Mouse (Mus musculus) spleen, postnatal 14 days (tissue): ENCODE data around the gene Aldh1a1.
A peak's percentile ranks its signal among the peaks of the same experiment; 100 is the strongest.
"Not testable (repeated sequence)": the region's sequence is repeated elsewhere in the genome, so short reads cannot be mapped to it uniquely, and the experiment has no call there.

Source experiments
- DNase-seq, 2 experiments: peaks; one replicate each; pipeline ENCODE4 v3.0.0; 2021 to 2022; ENCODE audit warnings: low spot score in 2 of 2

The Aldh1a1 gene

GRCm38 (mm10) chr19:20555365-20555764, 62.9 kb downstream of the Aldh1a1 start:
- no peak for DNase-seq

GRCm38 (mm10) chr19:20557211-20557610, 64.7 kb downstream of the Aldh1a1 start:
- DNase-seq, result no peak

- no peak for DNase-seq
Measured at GRCm38 (mm10) chr19:20558069-20558468, 65.6 kb downstream of the Aldh1a1 start.

GRCm38 (mm10) chr19:20558544-20558943, 66.0 kb downstream of the Aldh1a1 start:
- DNase-seq, result no peak

GRCm38 (mm10) chr19:20558952-20559351, 66.4 kb downstream of the Aldh1a1 start:
- no peak for DNase-seq

GRCm38 (mm10) chr19:20559952-20560351, 67.4 kb downstream of the Aldh1a1 start:
- no peak for DNase-seq

- DNase-seq, result no peak
Measured at GRCm38 (mm10) chr19:20562396-20562795, 69.9 kb downstream of the Aldh1a1 start.

- DNase-seq, result no peak
Measured at GRCm38 (mm10) chr19:20566294-20566693, 73.8 kb downstream of the Aldh1a1 start.

- DNase-seq, result no peak
Measured at GRCm38 (mm10) chr19:20567039-20567438, 74.5 kb downstream of the Aldh1a1 start.

- no peak for DNase-seq
Measured at GRCm38 (mm10) chr19:20576984-20577383, 84.5 kb downstream of the Aldh1a1 start.

- no peak for DNase-seq
Measured at GRCm38 (mm10) chr19:20577429-20577828, 84.9 kb downstream of the Aldh1a1 start.

- no peak for DNase-seq
Measured at GRCm38 (mm10) chr19:20599951-20600350, 107.4 kb downstream of the Aldh1a1 start.

GRCm38 (mm10) chr19:20601739-20602138, 109.2 kb downstream of the Aldh1a1 start:
- DNase-seq, result peak in 1 of 2 experiments; percentile 12

GRCm38 (mm10) chr19:20603212-20603611, 110.7 kb downstream of the Aldh1a1 start:
- DNase-seq, result no peak

- no peak for DNase-seq
Measured at GRCm38 (mm10) chr19:20603866-20604265, 111.4 kb downstream of the Aldh1a1 start.

- no peak for DNase-seq
Measured at GRCm38 (mm10) chr19:20614252-20614930, 121.9 kb downstream of the Aldh1a1 start.

- no peak for DNase-seq
Measured at GRCm38 (mm10) chr19:20622434-20622833, 129.9 kb downstream of the Aldh1a1 start.

- DNase-seq, result no peak
Measured at GRCm38 (mm10) chr19:20623416-20623815, 130.9 kb downstream of the Aldh1a1 start.

- no peak for DNase-seq
Measured at GRCm38 (mm10) chr19:20631020-20631419, 138.5 kb downstream of the Aldh1a1 start.

GRCm38 (mm10) chr19:20633876-20634691, 141.6 kb downstream of the Aldh1a1 start:
- no peak for DNase-seq

GRCm38 (mm10) chr19:20644346-20644745, 151.8 kb downstream of the Aldh1a1 start:
- DNase-seq, result no peak

GRCm38 (mm10) chr19:20647496-20647895, 155.0 kb downstream of the Aldh1a1 start:
- DNase-seq, result not testable (repeated sequence)

- no peak for DNase-seq
Measured at GRCm38 (mm10) chr19:20650008-20650407, 157.5 kb downstream of the Aldh1a1 start.
